Mouse (Mus musculus): ENCODE measurements around the gene Vmn2r13.
"Not testable (repeated sequence)": the region's sequence is repeated elsewhere in the genome, so short reads cannot be mapped to it uniquely, and the experiment has no call there.

Gene Vmn2r13

GRCm38 (mm10) chr5:109192099-109192498 lies at the start of gene Vmn2r13:
Gene Vmn2r13 (minus strand): TSS chr5:109192199.
- DNase-seq = not testable (repeated sequence)

GRCm38 (mm10) chr5:109224608-109225007 lies 32.6 kb upstream of the Vmn2r13 start, which contains the start of gene Vmn2r14:
Gene Vmn2r14 (minus strand): TSS chr5:109224708.
- no peak for DNase-seq

GRCm38 (mm10) chr5:109166851-109167250 lies 25.1 kb downstream of the Vmn2r13 start:
- not testable (repeated sequence) for DNase-seq

GRCm38 (mm10) chr5:109160121-109160520 lies 31.9 kb downstream of the Vmn2r13 start:
- DNase-seq = no peak

- DNase-seq = not testable (repeated sequence)
Observed at GRCm38 (mm10) chr5:109159576-109159975, 32.4 kb downstream of the Vmn2r13 start.

- DNase-seq = not testable (repeated sequence)
Observed at GRCm38 (mm10) chr5:109158488-109159485, 33.2 kb downstream of the Vmn2r13 start.

GRCm38 (mm10) chr5:109139546-109139945 lies 52.5 kb downstream of the Vmn2r13 start:
- DNase-seq = no peak

- DNase-seq = no peak
Observed at GRCm38 (mm10) chr5:109136731-109137130, 55.3 kb downstream of the Vmn2r13 start.

Data from thymus, postnatal 4 days (tissue).